Mouse (Mus musculus) retina, embryonic 14.5 days (tissue): ENCODE measurements around the gene Fry.

Source experiments
- DNase-seq: peaks from one replicate; pipeline ENCODE4 v3.0.0-alpha.2; 2015; ENCODE audit warnings: low spot score

Gene Fry

GRCm38 (mm10) chr5:150130144-150130543, 11.7 kb downstream of the Fry start:
- no peak for DNase-seq

DNA sequence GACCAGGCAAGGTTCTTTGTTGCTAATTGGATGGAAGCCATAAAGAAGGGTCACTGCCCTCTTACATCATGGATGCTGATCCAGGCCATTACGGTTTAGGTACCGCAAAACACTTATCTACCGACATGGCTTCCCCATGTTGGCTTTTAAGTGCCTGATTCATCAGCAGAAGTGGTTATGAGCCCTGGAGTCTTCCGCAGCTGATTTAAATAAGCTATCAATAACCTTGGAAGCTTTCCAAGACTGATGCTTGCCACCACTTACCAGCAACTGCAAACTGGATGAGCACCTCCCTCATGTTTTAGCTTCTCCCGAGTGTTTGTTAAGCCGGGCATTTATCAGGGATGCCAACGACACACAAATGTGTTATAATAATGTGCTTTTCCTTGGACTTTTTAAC, 12.7 kb downstream of the Fry start:
- no peak for DNase-seq

- DNase-seq, result no peak
Observed at GRCm38 (mm10) chr5:150134651-150135050, 16.2 kb downstream of the Fry start.

GRCm38 (mm10) chr5:150135529-150135928, 17.1 kb downstream of the Fry start:
- no peak for DNase-seq

- DNase-seq, result no peak
Observed at GRCm38 (mm10) chr5:150137772-150138451, 19.5 kb downstream of the Fry start.

GRCm38 (mm10) chr5:150140513-150140912, 22.1 kb downstream of the Fry start:
- no peak for DNase-seq

DNA sequence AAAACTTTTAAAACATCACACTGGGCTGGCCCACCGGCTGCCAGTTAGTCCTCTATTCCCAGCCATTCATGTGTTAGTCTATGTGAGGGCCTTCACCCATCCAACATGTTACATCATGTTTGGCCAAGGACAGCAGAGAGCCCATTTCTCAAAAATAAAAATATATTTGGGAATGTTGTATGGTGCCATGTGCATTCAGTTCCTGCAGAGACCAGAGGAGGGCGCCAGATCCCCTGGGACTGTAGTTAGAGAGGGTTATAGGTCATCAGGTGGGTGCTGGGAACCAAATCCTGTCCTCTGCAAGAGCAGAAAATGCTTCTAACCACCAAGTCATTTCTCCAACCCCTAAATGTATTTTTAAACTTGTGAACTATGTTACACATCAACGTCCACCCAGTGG, 27.5 kb downstream of the Fry start:
- no peak for DNase-seq

GRCm38 (mm10) chr5:150146612-150147011, 28.2 kb downstream of the Fry start:
- DNase-seq, result no peak

- DNase-seq, result no peak
Observed at GRCm38 (mm10) chr5:150149725-150150124, 31.3 kb downstream of the Fry start.

GRCm38 (mm10) chr5:150150986-150151385, 32.5 kb downstream of the Fry start:
- no peak for DNase-seq

GRCm38 (mm10) chr5:150152071-150152879, 33.8 kb downstream of the Fry start:
- peak; percentile 16 for DNase-seq

- DNase-seq, result no peak
Observed at GRCm38 (mm10) chr5:150152880-150153281, 34.4 kb downstream of the Fry start.

GRCm38 (mm10) chr5:150155388-150155787, 36.9 kb downstream of the Fry start:
- no peak for DNase-seq

GRCm38 (mm10) chr5:150156063-150156786, 37.8 kb downstream of the Fry start:
- DNase-seq, result no peak

DNA sequence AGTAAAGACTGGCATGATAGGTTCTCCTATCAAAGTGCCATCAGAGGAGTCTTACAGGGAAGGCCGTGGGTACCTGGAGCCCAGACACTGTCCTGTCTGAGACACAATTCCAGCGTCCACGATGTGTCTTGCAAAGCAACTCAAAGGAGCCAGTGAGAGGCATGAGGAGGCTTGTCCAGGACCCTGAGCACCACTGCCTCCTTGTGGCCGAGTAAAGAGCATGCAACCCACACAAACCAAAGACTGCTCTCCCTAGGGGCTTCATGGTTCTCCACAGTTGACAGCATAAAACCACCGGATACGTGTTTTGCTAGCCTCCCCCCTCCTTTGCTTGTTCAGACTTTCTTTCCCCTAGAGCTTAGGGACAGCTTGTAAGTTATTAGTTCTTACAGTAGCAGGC, 39.2 kb downstream of the Fry start:
- peak; percentile 46 for DNase-seq

GRCm38 (mm10) chr5:150159151-150159550, 40.7 kb downstream of the Fry start:
- no peak for DNase-seq

- no peak for DNase-seq
Observed at GRCm38 (mm10) chr5:150161193-150161592, 42.7 kb downstream of the Fry start.

DNA sequence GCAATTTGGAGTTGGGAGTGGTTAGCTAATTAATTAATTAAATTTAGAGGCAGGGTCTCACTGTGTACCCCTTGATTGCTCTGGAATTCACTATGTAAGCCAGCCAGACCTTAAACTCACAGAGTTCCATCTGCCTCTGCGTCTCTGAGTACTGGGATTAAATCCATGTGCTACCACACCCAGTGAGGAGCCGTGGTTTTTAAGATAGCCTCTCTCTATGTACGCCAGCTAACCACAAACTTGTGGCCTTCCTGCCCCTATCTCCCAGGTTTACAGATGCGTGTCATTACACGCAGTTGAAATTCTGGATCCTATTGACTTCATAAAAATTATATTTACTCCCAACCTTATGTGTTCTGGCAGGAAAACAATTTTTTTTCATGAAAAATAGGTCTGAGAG, 43.5 kb downstream of the Fry start:
- no peak for DNase-seq

GRCm38 (mm10) chr5:150164671-150165070, 46.2 kb downstream of the Fry start:
- no peak for DNase-seq

DNA sequence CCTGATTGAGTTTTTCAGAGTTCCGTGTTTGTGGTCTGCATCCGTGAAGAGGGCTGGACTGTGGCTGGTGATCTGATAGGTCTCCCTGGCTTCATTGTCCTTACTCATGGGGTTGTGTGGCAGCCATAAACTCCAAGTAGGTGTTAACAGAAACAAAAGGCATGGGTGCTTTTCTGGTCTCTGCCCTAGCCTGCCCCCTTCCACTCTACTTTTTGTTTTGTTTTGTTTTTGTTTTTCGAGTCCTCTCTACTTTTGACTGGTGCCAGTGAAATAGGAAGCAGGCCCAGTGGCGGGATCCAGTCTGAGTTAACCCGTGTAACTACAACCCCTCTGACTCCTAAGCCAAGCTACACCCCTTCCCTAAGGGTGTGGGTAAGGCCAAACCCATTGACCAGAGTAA, 48.4 kb downstream of the Fry start:
- DNase-seq, result no peak

DNA sequence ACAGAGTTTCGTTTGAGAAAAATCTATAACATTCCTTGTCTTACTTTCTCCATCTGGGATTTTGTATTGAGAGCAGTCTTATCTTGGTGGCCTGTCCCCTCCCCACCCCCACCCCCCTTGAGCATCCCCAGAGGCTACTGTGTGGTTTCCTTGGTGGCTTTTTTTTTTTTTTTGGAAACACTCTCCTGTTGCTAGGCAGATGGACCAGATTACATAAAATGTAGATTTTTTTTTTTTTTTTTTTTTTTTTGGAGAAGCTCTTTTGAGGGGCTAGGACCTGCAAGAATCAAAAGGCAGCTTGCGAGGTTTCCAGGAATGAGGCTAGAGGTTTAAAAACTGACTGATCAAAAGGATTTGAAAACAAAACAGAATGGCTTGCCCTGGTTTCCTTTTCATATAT, 48.8 kb downstream of the Fry start:
- no peak for DNase-seq

DNA sequence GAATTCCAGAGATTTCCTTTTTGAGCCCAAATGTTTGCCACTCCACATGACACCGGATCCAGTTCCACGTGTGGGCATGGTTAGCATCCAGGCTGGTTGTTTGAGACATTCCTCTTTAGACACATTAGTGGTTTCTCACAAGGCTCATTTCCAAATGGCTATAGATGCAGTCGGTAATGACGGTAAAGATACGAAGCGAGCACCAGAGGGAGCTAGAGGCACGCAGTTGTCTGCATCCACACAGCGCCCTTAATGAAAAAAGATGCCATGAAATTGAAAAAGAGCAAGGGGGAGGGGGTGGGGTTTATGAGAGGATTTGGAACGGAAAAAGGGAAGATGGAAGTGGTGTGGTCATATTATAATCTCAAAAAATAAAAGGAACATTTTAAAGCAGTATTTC, 50.3 kb downstream of the Fry start:
- peak; percentile 87 for DNase-seq

GRCm38 (mm10) chr5:150171562-150171961, 53.1 kb downstream of the Fry start:
- no peak for DNase-seq
